Mouse (Mus musculus) kidney, postnatal 36 days (tissue): ENCODE measurements around the gene Pnkp.
"Not testable (repeated sequence)": the region's sequence is repeated elsewhere in the genome, so short reads cannot be mapped to it uniquely, and the experiment has no call there.

Experiments used
- DNase-seq, 2 experiments: peaks; one replicate each; pipeline ENCODE4 v3.0.0; 2021 to 2022; ENCODE audit warnings: mixed read lengths in 2 of 2

The Pnkp gene

DNA sequence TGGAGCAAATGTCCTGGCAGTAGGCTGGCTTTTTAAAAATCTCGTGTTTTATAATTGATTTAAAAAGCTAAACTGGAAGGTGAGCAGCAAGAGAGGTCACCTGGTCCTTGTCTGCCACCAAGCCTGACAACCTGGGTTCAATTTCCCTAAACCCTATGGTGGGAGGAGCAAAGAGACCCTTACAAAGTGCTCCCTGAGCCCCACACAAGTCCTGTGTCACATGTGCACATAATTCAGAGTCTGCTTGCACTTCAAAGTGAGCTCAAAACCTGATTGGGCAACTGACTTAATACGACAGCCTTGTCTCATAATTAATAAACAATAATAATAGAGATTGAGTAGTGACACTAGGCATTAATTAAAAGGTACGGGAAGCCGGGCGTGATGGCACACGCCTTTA is 13.7 kb downstream of the Pnkp start:
- DNase-seq: no peak

DNA sequence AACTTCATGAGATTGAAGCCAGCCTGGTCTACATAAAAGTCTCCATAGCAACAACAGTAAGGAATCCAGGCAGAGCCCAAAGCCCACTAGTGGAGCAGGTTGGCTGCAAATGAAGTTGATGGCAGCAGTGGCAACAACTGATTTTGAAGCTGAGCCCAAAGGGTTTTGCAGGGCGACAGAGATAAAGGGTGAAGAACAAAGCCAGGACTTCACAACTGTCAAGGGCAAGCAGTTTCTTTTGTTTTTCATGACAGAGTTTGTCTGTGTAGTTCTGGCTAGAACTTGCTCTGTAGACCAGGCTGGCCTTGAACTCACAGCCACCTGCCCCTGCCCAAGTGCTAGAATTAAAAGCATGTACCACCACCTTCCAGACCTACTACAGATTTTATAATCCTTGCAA is 14.2 kb downstream of the Pnkp start:
- DNase-seq: no peak

DNA sequence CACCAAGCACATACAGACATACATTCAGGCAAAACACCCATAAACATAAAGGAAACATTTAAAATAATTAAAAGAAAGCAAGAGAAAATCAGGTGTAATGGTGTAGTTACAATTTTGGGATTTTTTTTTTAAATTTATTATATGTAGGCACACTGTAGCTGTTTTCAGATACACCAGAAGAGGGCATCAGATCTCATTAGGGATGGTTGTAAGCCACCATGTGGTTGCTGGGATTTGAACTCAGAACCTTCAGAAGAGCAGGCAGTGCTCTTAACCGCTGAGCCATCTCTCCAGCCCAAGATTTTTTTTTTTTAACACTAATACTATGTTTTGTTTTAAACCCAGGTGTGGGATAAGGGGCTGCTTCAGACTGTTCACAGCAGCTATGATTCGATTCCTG is 14.8 kb downstream of the Pnkp start:
- DNase-seq: not testable (repeated sequence)

DNA sequence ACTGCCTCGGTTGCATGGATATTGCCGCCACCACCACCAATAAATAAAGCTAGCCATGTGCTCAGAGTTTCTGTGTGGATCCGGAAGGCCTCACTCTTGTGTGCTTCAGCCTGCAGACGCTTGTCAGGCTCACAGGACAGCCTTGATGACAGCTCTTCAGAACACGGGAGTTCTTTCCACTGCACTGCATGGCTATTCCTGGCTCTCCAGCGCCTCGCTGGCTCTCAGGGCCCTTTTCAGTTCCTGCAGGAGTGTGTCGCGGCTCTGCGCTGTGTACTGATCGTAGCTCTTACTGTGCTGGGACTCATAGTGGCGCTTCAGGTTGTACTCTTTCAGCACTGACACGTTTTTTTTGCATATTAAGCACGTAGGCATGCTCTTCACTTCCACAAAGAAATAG is 20.9 kb downstream of the Pnkp start:
- no peak for DNase-seq

DNA sequence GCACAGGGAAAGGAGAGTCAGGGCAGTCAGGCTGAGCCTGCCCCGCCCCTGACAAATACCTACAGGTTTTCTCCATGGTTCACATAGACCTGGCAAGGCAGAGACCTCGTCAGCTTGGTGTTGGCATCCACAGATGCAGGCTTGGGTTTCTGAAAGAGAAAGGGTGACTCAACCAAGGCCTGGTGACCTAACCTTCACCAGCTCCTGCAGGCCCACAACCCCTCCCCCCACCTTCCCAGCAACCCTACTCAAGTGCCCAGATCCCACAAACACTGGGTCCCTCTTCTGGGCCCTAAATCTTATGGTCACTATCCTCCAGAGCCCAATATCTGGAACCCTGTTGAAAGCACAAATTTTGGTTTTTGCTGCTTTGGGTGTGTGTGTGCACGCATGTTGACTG is 26.1 kb downstream of the Pnkp start:
- DNase-seq: no peak

DNA sequence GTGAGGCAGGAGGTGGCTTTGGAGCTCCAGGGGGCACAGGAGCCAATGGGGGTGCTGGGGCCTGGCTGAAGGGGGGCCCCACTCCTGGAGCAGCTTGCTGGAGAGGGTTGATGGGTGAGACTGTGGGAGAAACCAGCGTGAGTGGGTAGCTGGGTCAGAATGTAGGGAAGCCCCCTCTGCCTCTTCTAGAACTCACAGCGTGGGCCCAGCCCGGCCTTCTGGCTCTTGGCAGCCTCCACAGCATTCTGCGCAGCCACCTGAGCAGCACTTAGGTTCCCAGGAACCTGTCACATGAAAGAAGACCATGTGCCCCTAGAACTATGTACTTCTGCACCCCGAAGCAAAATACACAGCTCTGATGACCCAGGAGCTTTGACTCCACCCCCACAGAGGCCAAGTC is 27.7 kb downstream of the Pnkp start:
- no peak for DNase-seq

DNA sequence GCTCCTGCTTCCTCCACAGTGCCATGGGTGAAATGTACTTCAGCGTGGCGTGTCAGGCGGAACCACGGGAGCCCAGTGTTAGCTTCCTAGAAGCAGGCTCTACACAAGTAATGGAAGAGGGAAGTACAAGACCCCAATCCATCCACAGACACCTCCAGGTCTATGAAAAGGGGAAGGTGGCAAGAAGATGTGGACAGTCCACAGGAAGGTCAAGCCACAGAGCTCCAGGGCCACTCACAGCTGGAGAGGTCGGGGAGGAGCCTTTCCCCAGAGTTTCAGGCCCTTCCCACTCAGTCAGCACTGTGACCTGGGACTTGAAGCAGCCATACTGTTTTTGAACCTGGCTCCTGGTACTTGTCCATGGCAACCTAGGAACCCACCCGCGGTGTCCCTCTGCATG is 30.0 kb downstream of the Pnkp start:
- no peak for DNase-seq

DNA sequence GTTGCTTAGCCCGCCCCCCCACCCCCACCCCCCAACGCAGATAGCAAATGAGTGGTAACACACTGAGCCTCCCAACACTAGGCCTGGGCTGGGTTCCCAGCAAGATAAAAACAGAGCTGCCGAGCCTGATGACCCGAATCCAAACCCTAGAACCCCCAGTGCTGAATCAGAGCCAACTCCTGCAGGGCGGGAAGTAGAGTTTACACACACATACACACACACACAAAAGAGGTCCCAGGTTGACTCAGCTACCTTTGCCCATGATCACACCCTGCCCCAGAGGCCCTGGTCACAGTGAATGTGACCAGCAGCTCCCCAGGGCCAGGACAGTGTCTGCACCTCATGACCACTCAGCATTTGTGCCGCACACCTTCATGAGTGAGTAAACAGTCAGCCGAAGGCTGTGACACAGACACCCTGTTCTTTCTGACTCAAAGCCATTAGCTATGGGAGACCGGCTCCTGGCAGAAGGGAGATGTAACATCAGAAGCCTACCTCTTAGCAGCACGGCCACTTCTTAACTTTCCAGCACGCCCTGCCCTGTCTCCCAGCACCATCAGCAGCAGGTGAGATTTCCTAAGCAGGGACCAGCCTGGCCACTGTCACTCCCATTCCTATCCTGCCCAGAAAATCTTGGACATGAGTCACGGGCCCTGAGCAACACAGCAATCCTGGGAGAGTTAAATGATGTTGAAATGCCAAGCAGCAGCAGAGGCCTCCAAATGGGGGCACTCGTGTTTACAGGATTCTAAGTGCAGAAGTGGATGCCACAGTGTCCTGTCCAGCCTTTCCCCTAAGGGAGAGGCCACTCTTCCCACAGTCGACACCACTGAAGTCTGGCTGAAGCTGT is 31.5 kb downstream of the Pnkp start:
- no peak for DNase-seq

DNA sequence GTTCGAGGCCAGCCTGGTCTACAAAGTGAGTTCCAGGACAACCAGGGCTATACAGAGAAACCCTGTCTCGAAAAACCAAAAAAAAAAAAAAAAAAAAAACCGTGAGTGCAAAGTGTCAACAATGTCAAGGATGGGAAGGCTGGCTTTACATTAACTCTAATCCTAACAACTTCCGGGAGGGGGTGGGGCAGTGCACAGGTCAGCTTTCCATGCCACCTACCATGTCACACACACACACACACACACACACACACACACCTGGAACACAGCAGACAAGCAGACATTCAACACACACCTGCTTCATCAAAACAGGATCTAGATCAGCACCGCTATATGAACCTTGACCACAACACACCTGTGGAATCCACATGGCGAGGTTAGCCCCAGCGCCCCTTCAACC is 33.2 kb downstream of the Pnkp start:
- DNase-seq: no peak

DNA sequence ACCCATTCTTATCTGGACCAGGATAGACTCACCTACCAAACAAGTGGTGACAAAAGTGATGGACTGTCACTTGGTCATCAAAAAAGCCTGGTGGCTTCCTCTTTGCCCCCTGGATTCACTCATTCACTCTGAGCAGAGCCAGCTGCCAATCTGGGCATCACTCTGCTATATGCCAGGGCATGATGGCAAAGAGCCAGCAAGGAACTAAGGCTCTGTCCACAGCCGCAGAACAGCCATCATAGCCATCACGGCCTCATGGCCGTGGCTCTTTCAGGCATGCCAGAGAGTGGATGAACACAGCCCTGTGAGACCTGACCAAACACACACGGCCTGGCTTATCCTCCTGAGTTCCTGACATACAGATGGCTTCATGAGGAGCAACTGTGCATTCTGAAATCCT is 33.8 kb downstream of the Pnkp start:
- DNase-seq: no peak

DNA sequence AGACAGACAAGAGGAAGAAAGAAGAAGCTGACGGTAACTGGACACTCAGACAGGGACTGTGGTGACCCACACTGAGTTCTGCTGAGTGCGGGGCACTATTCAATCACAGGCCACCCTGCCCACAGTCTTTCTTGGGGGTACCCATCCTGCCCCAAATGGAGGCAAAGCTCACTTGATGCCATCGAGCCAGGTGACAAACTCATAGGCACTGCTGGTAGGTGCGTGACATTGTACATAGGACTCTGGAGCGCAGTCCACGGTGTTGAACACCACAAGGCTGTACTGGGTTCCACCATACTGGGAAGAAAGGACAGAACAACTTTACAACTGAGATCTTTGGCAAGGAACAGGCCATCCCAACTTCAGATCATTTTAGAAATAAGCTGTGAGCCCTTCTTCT is 34.7 kb downstream of the Pnkp start:
- DNase-seq: no peak

DNA sequence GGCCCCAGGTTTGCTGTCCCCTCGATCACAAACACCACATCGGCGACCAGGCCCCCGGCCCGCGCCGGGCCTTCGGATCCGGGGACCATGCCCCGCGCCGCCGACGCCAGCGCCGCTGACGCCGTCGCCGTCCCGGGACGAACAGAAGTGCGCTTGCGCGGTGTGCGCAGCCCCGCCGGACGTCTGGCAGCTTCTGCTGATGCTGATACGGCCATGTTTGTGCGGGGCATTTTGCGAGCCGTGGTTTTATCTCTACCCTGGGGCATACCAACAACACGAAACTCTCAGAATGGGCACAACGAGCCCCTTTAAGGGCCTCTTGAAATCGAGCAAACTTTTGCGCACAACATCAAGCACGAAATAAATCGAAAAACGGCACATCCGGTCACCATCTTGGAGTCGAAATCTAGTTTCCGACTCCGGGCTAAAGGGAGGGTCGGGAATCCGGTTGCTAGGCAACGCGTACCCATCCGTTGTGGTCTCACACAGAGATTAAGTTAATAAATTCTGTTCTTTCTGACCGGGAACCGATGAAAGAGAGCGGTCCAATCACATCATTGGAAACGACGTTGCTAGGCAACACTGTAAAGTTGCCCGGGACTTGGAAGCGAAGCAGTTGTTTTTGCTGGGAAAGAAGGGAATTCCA is 35.5 kb downstream of the Pnkp start, which contains the start of gene Med25:
Med25 (minus strand) TSS at position 437 of the 646 bp plus-strand sequence.
- peak; percentile 93 to 97 for DNase-seq

DNA sequence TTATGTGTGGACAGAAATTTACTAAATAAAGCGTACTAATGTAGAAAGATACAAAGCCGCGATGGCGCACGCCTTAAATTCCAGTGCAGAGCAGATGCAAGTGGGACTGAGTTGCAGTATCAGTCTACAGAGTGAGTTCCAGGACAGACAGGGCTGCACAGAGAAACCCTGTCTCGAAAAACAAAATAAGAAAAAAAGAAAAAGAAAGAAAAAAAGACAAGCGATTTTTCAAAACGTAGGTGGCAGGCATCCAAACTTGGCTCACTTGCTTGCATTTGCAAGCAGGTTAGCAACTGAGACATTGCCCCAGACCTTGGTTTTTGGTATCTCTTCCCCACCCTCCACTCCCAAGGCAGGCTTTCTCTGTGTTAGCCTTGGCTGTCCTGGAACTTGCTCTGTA is 36.3 kb downstream of the Pnkp start:
- DNase-seq: no peak

DNA sequence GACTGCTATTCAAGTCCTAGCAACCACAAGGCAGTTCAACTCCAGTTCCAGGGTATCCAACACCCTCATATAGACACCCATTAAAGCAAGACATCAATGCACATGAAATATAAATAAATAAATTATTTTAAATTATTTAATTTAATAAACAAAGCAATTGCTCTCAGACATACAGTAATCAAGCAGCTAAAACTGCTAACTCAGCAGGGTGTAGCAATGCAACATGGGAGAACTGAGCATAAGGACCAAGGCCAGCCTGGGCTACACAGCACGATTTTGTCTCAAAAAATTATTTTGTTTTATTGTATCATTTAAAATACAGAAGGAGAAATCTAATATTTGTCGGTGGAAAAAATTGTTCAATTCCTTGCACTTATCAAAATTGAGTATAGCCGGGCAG is 37.2 kb downstream of the Pnkp start:
- DNase-seq: no peak

DNA sequence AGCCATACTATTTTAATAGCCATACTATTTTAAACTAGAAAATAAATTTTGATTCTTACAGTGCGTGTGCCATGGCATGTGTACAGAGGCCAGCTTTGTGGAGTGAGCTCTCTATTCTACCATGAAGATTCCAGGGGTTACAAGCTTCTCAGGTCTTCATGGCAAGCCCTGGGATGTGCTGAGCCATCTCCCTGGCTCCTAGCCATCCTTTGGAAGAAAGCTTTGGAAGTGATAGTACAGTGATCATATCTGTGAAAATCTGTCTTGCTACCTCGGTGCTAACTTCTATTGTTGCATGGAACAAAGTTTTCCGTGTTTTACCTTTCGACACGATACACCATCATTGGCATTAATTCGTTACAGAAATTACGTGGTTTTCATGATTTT is 38.3 kb downstream of the Pnkp start:
- DNase-seq: no peak

DNA sequence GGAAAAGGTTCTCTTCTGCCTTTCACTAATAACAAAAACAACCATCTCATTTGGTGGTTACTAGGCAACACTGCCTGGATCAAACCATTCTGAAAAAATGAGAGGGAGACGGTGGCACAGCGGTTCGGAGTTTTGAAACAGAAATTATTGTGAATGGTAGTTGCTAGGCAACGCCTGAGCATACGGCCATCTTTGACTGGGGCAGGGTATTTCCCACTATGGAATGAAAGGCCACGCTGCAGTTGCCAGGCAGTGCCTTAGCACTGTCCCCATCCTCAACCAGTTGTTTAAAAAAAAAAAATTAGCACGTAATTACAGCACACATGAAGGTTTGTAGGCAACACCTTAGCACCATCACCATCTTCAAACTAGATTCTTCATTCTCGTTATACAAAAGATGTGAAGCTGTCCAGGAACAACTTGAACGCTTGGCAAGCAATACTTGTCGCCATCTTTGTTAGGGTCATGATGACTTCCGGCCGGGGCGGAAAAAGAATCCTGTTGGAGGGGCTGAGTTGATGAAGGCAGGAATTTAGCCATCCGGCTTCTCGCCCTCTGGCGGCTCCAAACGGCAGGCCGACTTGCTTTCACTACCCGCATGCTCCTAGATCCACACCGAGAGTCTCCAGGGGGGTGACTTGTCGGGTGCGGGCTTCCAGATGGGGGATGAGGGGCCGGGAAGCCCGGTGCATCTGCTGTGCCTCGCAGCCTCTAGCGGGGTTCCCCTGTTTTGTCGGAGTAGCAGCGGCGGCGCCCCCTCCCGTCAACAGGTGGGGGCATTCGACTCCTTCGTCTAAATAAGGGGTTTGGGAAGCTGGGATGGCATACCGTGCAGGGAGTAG is 38.9 kb downstream of the Pnkp start, which contains the start of gene Fuz:
Fuz (plus strand) TSS at position 487 of the 842 bp plus-strand sequence.
- peak; percentile 93 to 96 for DNase-seq

DNA sequence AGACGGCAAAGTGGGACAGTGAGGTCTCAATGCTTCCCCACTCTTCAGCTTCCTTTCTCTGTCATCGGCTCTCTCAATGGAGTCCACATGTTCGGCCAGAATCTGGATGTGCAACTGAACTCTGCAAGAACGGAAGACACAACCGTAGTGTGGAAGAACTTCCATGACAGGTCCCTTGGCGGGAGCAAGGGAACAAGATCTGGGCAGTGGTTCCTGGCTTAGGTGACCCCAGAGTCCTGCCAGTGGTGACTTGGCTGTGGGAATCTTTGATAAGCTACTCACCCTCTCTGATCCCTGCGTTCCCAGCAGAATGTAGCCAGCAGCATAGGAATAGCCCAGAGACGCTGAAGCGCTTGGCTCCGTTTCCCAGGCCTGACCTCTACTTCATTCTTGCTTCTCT is 39.6 kb downstream of the Pnkp start:
- no peak for DNase-seq

DNA sequence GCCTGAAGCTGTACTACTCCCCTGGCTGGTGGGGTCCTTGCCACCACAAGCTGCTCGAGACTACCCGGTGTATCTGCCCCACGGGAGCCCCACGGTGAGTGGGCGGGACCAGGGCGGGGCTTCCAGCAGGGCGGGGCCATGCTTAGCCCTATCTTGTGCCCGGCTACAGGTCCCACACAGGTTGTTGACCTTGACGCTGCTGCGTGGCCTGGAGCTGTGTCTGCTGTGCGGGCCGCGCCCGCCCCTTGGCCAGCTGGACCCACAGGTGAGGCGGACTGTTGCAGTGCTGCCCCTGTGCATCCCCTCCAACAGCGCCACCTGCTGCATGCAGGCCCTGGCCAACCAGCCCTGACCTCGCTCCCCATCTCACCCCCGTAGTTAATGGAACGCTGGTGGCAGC is 41.7 kb downstream of the Pnkp start:
- DNase-seq: peak; percentile 49 to 71

DNA sequence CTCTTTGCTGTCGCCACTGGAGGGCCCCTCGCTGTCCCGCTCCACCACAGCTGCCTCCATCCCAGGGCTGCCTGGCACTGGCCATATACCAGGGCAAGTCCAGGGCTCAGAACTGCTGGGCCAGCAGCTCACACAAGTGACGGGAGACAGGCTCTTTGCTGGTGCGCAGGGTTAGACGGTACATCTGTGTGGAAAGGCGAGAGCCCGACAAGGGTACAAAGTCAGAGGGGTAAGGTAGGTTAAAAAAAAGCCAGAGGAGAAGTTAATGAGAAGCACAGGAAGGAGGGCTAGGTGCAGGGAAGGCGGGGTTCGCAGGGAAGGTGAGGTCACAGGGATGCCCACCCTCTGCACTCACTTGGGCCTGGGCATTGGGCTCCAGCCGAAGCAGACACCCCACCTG is 43.7 kb downstream of the Pnkp start:
- DNase-seq: peak in 1 of 2 experiments; percentile 40

DNA sequence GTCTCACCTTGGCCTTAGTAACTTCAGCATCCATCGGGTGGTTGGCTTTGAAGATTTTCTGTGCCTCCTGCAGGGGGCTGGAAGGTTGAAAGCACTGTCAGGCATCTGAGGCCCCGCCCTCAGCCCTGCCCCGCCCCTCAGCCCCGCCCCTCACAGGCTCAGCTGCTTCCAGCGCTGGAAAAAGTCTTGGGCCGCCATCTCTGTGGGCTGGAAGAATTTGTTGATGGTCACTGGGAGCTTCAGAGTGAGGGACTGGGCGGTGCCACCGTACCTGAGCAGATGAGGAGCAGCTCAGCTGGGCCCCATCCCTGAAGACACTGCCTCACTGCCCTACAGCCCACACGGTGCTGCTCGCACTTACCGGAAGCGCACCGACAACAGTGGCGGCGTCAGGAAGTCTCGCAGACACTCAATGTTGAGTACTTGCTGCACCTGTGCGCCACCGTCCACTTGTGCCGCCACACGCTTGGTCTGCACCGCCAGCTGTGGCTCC is 44.3 kb downstream of the Pnkp start:
- peak; percentile 29 to 69 for DNase-seq

DNA sequence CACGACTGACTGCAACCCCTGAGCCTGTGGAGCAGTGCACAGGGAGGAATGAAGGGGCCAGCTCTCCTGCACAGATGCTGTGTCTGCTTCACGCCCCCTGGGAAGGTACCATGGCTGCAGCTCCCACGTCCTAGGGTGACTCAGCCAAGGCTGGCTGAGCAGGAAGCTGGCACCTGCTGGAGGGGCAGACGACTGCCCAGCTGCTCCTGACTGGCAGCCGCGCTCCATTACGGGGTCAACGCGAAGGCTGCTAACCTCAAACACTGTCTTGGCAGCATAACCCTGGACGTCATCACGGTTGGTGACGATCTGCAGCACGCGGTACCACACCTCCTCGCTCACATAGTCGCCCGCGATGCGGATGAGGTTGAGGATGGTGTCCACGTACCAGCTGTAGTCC is 48.5 kb downstream of the Pnkp start:
- no peak for DNase-seq

DNA sequence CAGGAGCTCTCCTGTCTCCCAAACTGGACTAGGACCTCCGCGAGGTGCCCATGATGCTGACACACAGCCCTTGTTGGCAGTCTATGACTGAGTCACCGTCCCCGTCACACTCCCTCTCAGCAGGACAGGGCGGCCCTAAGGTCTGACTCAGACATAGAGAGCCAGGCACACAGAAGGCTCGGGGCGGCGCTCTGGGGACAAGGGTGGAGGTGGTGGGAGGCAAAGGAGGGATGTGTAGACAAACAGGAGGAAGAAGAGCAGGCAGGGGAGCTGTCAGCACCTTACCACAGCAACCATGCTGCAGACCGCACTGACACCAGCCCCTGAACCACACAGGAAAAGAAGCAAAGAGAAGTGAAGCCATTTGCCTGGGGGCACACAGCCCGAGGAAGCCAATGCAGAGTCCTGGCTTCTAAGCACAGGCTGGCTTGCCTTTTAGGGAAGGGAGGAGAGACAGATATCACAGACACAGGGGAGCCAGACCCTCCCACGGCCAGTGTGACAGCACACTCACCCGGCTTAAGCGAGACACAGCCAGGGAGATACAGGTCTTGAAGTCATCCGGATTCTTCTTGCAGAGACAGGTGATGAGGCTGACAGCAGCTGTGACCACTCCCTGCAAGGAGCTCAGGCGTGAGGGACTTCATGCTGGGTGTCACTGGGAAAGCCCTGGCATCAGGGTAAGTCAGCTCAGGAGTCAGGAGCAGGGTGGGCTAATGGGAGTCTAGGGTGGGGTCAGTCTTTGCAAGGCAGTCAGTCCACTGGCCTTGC is 52.0 kb downstream of the Pnkp start:
- no peak for DNase-seq
